Mouse (Mus musculus) heart, postnatal 0 days (tissue): ENCODE results near the gene Padi2.

ENCODE experiments used
- CTCF ChIP-seq: IDR thresholded peaks from 2 replicates; pipeline ENCODE4 v1.5.1; 2016; ENCODE audit warnings: antibody characterized with exemption, control low read depth, low read depth
- EP300 ChIP-seq: IDR thresholded peaks from 2 replicates; pipeline ENCODE4 v1.6.1; 2016; ENCODE audit warnings: antibody characterized with exemption, low read depth

DNA sequence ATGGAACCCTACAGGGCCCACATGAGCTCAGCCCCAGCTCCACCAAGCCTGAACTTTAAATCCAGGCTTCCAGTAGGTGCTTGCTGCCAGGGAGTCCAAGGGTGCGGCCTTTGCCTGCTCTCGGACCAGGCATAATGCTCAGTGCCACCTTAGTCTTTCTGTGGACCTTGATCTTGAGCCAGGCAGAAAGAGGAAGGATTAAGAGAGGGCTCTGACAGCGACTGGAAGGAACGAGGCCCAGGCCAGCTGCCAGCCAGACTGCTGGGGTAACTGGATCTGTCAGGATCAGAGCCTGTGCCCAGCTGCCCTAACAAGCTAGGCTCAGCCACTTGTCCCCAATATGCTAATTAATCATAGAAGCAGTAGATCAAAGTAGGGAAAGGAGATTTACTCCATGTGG, 26.4 kb upstream of the Padi2 start:
- TF ChIP-seq CTCF (no peak), EP300 (no peak)
